Mouse (Mus musculus): ENCODE data around the gene Maged2.
"Not testable (repeated sequence)": the region's sequence is repeated elsewhere in the genome, so short reads cannot be mapped to it uniquely, and the experiment has no call there.

The Maged2 gene

GRCm38 (mm10) chrX:150814139-150814469 lies at the start of gene Maged2:
Gene Maged2 (minus strand): TSS chrX:150814345.
- peak; percentile 5 for DNase-seq (ENCODE audit: low read depth, low spot score)

DNA sequence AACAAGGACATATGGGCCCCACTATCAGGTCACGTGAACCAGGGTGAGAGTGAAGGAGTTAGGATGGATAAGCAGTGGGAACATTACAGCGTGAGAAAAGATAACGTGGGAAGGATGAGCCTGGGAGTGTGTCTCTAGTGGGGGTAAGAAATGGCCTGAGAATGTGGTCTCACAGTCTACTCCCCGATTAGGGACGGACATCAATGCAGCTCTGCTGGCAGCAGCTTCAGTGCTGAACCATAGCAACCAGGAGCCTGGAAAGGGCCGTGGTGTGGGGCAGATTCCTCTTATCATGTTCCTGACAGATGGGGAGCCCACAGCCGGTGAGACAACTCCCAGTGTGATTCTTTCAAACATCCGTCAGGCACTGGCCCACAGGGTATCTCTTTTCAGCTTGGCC lies 34.1 kb upstream of the Maged2 start:
- no peak for DNase-seq (ENCODE audit: low read depth, low spot score)

DNA sequence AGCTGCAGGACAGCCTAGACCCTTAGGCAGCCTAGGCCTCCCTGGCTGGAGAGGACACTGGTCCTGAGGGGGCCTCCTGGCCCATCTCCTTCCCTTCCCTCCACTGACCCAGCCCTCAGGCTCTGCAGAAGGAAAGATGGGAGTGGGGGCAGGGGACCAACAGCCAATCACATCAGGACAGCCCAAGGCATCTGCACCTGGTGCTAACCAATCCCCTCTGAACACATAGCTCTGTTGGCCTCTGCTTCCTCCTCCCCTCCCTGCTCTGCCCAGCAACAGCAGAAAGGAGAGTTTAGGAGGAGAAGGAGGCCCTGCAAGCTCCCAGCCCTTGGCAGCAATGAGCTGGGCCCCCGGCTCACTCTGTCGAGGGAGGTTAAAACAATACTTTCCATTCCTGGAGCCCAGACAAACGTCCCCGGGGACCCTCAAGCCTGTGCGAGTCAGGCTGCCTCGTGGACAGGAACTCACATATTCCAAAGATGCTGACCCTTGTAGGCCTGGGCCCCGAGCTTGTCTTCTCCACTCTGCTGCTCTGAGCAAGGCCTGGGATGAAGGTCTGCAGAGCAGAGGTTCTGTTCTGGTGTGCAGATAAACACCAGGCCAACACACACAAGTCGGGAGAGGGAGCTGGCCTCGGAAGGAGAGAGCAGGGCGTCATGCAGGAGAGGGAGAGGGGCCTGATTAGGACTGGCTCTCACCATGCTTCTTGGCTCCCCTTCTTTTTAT lies 31.5 kb upstream of the Maged2 start:
- DNase-seq (ENCODE audit: low read depth, low spot score) = not testable (repeated sequence)

DNA sequence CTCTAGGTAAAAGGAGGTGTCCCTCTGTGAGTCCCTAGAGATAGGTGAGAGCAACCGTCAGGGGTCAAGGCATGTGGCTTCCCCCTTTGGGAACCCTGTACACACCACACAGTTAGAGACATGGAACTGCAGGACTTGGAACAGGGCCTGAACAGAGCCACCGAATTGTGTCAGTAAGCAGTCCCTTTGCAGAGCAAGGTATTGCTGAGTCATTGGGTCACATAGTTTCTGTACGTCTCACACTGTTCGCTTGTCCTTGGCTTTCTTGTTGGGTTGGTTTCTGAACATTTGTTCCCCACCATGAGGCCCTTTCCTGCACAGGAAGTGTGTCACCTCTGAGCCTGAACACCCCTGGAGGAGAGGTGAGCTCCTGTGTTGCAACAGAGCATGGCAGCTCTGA lies 29.1 kb upstream of the Maged2 start:
- DNase-seq (ENCODE audit: low read depth, low spot score) = not testable (repeated sequence)

- DNase-seq (ENCODE audit: low read depth, low spot score) = no peak
These were observed 16.2 kb upstream of the Maged2 start for GRCm38 (mm10) chrX:150830297-150830696.

GRCm38 (mm10) chrX:150817278-150817677 lies 3.1 kb upstream of the Maged2 start:
- no peak for DNase-seq (ENCODE audit: low read depth, low spot score)

- DNase-seq (ENCODE audit: low read depth, low spot score) = no peak
These were observed 1.5 kb upstream of the Maged2 start for GRCm38 (mm10) chrX:150815601-150816000.

DNA sequence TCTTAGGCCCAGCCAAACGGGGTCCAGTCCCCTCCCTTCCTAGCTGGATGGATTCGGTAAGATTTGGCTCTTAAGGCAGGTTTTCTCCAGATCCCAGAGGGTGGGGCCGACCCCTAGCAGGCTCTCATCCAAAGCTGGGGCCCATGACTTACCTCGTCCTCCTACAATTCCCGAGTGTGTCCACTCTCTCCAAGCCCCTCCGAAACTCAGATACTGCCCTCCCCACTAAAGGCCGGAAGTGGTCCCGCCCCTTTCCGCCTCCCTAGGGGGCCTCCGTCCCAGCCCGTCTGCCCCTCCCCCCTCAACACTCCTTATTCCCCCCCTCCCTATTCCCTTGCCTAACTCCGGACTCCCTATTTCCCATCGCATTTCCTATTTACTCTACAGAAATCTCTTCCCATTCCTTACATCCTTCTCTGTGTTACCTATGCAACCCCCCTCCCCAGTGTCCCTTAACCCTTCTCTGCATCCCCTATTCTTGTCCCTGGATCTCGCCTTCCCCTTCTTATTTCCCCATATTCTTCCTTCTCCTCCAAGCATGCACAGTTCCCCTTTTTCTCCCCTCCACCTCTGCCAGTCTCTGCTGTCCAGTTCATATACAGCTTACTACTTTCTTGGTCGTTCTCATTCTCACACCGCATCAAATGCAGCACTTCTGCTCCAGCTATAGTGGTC lies 544 bp downstream of the Maged2 start:
- DNase-seq (ENCODE audit: low read depth, low spot score) = peak; percentile 1

DNA sequence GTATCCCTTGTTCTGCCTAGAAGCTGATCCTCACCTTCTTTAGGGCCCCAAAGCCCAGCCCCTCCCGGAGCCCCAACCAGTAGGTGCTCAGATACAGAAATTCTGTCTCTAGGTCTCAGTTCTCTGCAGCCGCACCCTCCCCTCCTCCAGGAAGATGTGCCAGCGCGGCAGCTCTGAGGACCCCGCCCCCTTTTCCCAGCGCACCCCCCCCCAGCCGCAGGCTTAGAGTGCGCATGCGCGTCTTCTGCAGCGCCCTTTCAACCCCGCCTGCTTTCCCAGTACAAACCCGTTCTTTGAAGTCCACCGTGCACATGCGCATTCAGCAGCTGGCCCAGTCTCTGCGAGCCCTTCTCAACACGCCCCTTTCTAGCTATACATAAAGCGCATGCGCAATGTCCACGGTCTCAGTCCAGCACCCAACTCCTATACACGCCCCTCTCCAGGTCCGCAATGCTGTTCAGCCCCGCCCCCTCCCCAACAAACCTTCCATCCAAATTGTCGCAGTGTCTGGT lies 1.3 kb downstream of the Maged2 start:
- DNase-seq (ENCODE audit: low read depth, low spot score) = peak; percentile 97

DNA sequence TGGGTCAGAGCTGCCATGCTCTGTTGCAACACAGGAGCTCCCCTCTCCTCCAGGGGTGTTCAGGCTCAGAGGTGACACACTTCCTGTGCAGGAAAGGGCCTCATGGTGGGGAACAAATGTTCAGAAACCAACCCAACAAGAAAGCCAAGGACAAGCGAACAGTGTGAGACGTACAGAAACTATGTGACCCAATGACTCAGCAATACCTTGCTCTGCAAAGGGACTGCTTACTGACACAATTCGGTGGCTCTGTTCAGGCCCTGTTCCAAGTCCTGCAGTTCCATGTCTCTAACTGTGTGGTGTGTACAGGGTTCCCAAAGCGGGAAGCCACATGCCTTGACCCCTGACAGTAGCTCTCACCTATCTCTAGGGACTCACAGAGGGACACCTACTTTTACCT lies 13.2 kb downstream of the Maged2 start:
- not testable (repeated sequence) for DNase-seq (ENCODE audit: low read depth, low spot score)

GRCm38 (mm10) chrX:150798493-150799177 lies 15.5 kb downstream of the Maged2 start:
- DNase-seq (ENCODE audit: low read depth, low spot score) = not testable (repeated sequence)

Measured in R1 (cell line).